Mouse (Mus musculus): ENCODE measurements at regions not wholly inside any gene's neighbourhood (a gene's known extent, or its start where the extent isn't known, plus 50 kb on each side); places are given as distances from the start of the nearest gene placed in this dataset.

- no peak for TF ChIP-seq POLR2A (IDR thresholded peaks at IDR 0.05; ENCODE audit: borderline replicate concordance, control insufficient read depth, low read depth, low read length)
- no peak for TF ChIP-seq CTCF (IDR thresholded peaks at IDR 0.05; ENCODE audit: control insufficient read depth, insufficient read depth, low read length)
Measured at GRCm38 (mm10) chr7:90060343-90061175, 69.5 kb upstream of the Picalm start.
